ENCODE assay signal across 8 mouse cellular contexts in the genomic region with DNA sequence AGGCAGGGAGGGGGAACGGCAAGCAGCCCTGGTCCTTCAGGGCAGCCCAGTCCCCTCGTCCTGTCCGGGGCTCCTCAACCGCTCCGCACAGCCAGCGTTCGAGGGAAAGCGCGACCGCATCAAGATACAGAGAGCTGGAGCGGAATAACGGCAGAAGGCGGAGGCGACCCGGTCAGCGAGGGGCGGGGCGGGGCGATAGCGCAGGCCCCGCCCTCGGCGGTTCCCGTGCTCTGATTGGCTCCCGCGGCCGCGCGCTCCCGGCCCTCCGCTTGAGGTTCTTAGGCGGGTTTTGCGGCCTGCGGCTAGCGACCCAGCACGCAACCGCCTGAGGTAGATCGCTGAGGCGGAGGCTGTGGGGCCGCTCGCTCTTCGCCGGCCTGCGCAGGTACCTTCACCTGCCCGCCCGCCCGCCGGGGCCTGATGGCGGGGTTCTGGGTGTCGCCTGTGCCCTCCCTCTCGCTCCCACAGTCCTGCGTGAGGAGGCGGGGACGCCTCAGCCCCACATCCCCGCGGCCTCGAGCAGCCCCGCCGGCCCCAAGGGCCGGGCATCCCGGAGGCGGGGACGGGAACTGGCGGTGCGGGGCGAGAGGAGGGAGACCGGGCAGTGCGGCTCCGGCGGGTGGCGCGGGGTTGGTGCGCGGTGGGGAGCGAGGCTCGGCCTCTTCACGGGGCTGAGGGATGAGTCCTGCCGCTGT. TPM values are rescaled to one million over a fixed set of nuclear protein-coding genes. Genes with fewer than 3 reads are reported as not detected.
DNase-seq lines count a peak whose midpoint lies in the region; ATAC-seq lines count a peak whose summit lies in the region.

A gene (plus strand): TSS at position 305 of the 695 bp plus-strand sequence.

- no peaks in the 10 kb centered on the region for H3K4me1 ChIP-seq in brown adipose tissue, adult 24 weeks (ENCODE audit: control insufficient read depth, insufficient read depth, insufficient read length, low read length)
- peaks cover 3 to 4% of the 10 kb centered on the region in 2 experiments; a peak in 2 of 4 replicates for H3K4me1 ChIP-seq in heart, embryonic 14.5 days (ENCODE audit: control insufficient read depth in 2 of 2, insufficient read depth in 2 of 2, low read length in 2 of 2)
- peaks cover 5% of the 10 kb centered on the region for H3K4me1 ChIP-seq in liver, embryonic 11.5 days (replicated peaks; ENCODE audit: control insufficient read depth, insufficient read depth, low read length)

- H3K9me3 ChIP-seq in heart, embryonic 14.5 days (ENCODE audit: control insufficient read depth, low read length) = no peaks in the 10 kb centered on the region
- no peaks in the 10 kb centered on the region for H3K9me3 ChIP-seq in liver, embryonic 11.5 days (ENCODE audit: control insufficient read depth, low read length)

- WGBS in heart, embryonic 14.5 days = under 1% methylated on average over 65 of the region's 78 CpGs
- WGBS in liver, embryonic 11.5 days = under 1% methylated on average over 74 of the region's 78 CpGs

- no peaks in the 10 kb centered on the region for H3K36me3 ChIP-seq in heart, embryonic 14.5 days (ENCODE audit: control insufficient read depth, insufficient read depth, low read length)
- H3K36me3 ChIP-seq in liver, embryonic 11.5 days (ENCODE audit: control insufficient read depth, insufficient read depth, low read length) = no peaks in the 10 kb centered on the region
- H3K36me3 ChIP-seq in splenic B cell, adult 2 months (ENCODE audit: control insufficient read depth, insufficient read depth, low read length, poor library complexity, severe bottlenecking) = no peaks in the 10 kb centered on the region

- H3K9ac ChIP-seq in heart, embryonic 14.5 days (ENCODE audit: low read length) = peak within 1 kb of the TSS; percentile 71
- H3K9ac ChIP-seq in liver, embryonic 11.5 days (ENCODE audit: low read depth, low read length) = peak within 1 kb of the TSS; percentile 76

- peaks cover 32% of the 10 kb centered on the region for H3K27me3 ChIP-seq in heart, embryonic 14.5 days (ENCODE audit: control insufficient read depth, insufficient read depth, low read length)
- H3K27me3 ChIP-seq in liver, embryonic 11.5 days (replicated peaks; ENCODE audit: control insufficient read depth, insufficient read depth, low read length) = peaks cover 6% of the 10 kb centered on the region
- no peaks in the 10 kb centered on the region for H3K27me3 ChIP-seq in splenic B cell, adult 2 months (ENCODE audit: control insufficient read depth, insufficient read depth, low read length, poor library complexity, severe bottlenecking)

- peak within 1 kb of the TSS; percentile 82 for H3K4me3 ChIP-seq in brown adipose tissue, adult 24 weeks (ENCODE audit: insufficient read depth, low read depth, low read length)
- peak within 1 kb of the TSS; percentile 65 to 66 for H3K4me3 ChIP-seq in heart, embryonic 14.5 days (ENCODE audit: control insufficient read depth in 1 of 2, insufficient read depth in 1 of 2, low read depth in 1 of 2, low read length in 2 of 2)
- H3K4me3 ChIP-seq in liver, embryonic 11.5 days (ENCODE audit: low read depth, low read length) = peak within 1 kb of the TSS; percentile 75

- peak; percentile 92 for DNase-seq in kidney, postnatal 10 days
- peak; percentile 80 for DNase-seq in liver, embryonic 11.5 days (ENCODE audit: low spot score)
- peak; percentile 78 for DNase-seq in naive thymus-derived CD4-positive, alpha-beta T cell, adult 2 months (ENCODE audit: low read depth)
- peak; percentile 85 for DNase-seq in splenic B cell, adult 2 months (ENCODE audit: low read depth, low spot score)

- H3K4me2 ChIP-seq in heart, embryonic 14.5 days (ENCODE audit: low read length) = peak within 1 kb of the TSS; percentile 97
- H3K4me2 ChIP-seq in liver, embryonic 11.5 days = peak within 1 kb of the TSS; percentile 100

- H3K27ac ChIP-seq in brown adipose tissue, adult 24 weeks (replicated peaks; ENCODE audit: low read depth, low read length) = no peak within 1 kb of the TSS
- H3K27ac ChIP-seq in heart, embryonic 14.5 days (replicated peaks in 1 of 2; ENCODE audit: control insufficient read depth in 1 of 2, insufficient read depth in 1 of 2, low read depth in 2 of 2, low read length in 2 of 2) = no peak within 1 kb of the TSS
- H3K27ac ChIP-seq in liver, embryonic 11.5 days (ENCODE audit: low read depth, low read length) = no peak within 1 kb of the TSS; the same call in 1 of the 2 replicates

- ATAC-seq in CD4-positive, CD25-positive, alpha-beta regulatory T cell, adult 4 months = peak; percentile 86
- ATAC-seq in erythroid progenitor cell, adult 5-6 weeks (replicated peaks; ENCODE audit: low FRiP score, poor library complexity, severe bottlenecking) = peak; percentile 99
- peak; percentile 94 for ATAC-seq in heart, embryonic 14.5 days (ENCODE audit: insufficient number of reproducible peaks, insufficient read depth, low FRiP score, low read depth)
- ATAC-seq in liver, embryonic 11.5 days (replicated peaks; ENCODE audit: low FRiP score) = peak; percentile 92

RNA-seq across cellular contexts. Expression of the gene that starts here (rescaled TPM):
- polyA plus RNA-seq in CD4-positive, CD25-positive, alpha-beta regulatory T cell, adult 4 months (2017; shearing (Covaris generic)) = 1 to 10 TPM; 1.1 to 2.2 TPM
- polyA plus RNA-seq in brown adipose tissue, adult 24 weeks (2012; ENCODE audit: insufficient read depth, insufficient read length, missing spikeins) = not detected in 2 replicates
- not detected in 2 replicates for total RNA-seq in erythroid progenitor cell, adult 5-6 weeks (2015; ENCODE audit: low replicate concordance)
- not detected in 2 replicates for total RNA-seq in erythroid progenitor cell, adult 5-6 weeks (2017; ENCODE audit: low replicate concordance)
- 0.55 and 0.62 TPM in 2 replicates for polyA plus RNA-seq in heart, embryonic 14.5 days (2014; fragmentation: Nextera tagmentation; extraction: Ambion mirVana)
- polyA plus RNA-seq in liver, embryonic 11.5 days (2014; fragmentation: Nextera tagmentation; extraction: Ambion mirVana) = 0.43 and 0.47 TPM in 2 replicates

Comparison
In these comparisons a context has a peak if more than half of its experiments do, and no peak if none do; other contexts are left out.
1. Peak in ATAC-seq in erythroid progenitor cell, adult 5-6 weeks; RNA of the gene not detected or under 1 TPM.
2. Peak in ATAC-seq, H3K4me3 ChIP-seq, H3K9ac ChIP-seq and H3K4me2 ChIP-seq in heart, embryonic 14.5 days; RNA of the gene not detected or under 1 TPM.
3. Peak in DNase-seq, ATAC-seq, H3K4me3 ChIP-seq, H3K9ac ChIP-seq and H3K4me2 ChIP-seq in liver, embryonic 11.5 days; RNA of the gene not detected or under 1 TPM.